Mouse (Mus musculus): ENCODE results near the gene Elk4. TPM values are rescaled to one million over a fixed set of nuclear protein-coding genes. Genes with fewer than 3 reads are reported as not detected.

The Elk4 gene
- total RNA-seq, 2 experiments from 2014 or later = 48.7 to 54.6 TPM

DNA sequence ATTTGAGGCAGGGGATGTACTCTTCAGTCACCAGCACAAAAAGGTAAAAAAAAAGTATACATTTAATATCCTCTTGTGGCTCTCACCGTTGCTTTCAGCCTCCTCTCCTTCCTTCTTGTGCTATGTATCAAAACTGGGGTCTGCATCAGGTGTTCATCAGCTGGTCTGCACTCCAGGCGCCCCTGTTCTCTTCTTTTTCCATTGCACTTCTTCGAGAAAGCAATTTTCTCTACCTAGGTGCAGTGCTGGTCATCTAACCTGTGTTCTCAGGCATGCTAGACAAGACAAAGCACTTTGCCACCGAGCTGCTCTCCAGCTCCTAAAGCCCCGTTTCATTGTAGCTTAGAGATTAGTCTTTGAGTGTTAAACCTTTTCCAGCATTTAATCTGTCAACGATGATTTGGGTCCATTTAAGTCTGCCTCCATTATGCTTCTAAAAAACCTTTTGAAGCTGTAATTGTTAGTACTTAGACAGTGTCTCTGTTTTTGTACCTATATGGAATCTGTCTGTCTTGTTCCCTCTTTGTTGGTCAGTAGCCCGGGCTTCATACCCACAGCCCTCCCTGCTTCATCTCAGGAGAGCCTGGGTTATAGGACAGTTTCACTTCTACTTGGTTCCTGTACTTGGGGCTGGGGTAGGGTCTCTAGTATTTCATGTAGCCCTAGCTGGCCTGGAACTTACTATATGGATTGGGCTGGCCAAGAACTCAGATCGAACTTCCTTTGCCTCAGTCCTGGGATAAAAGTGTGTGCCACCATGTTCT is 1.7 kb downstream of the Elk4 start:
- intact Hi-C loops (cut with DNase I) = loop anchor here (5.0 kb wide), 1 partner anchor 33 kb away; no protein-coding TSS in a partner anchor
- no peak for DNase-seq (ENCODE audit: low spot score in 2 of 2)

DNA sequence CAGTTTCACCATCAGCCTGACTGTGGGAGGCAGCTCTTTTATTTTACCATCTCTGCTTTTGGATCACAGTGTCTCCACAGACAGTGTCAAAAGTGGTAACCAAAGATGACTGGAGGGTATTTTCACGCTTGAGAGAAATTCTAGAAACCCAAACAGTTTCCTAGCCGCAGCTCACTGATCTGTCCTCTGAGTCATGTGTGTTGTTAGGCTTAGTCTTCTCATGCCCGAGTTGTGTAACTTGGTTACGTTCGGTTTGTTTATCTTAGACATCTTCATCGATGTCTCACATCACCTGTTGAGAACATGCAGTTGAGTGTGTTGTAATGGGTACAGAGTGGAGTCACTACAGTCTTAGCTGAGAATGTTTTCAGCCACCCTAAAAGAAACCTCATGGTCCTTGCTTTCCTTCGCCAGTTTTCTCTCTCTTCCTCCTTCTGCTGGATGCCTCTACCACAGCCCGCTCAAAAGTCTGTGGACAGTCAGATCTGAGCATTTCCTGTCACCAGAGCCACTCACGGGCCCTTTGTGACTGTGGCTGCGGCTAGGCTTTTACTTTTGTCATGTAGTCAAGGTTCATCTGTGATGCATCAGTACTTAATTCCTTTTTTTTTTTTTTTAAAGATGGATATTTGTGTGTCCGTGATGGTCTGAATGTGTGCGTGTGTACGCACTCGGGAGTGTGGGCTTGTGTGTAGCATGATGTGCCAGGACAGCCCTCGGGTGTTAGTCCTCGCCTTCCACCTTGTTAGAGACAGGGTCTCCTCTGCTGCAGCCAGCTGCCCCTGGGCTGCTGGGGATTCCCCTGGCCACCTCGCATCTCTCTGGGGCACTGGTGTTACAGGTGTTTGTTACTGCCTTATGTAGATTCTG is 3.5 kb downstream of the Elk4 start:
- no peak for DNase-seq (ENCODE audit: low spot score in 2 of 2)
- intact Hi-C loops (cut with DNase I) = no loop called here

DNA sequence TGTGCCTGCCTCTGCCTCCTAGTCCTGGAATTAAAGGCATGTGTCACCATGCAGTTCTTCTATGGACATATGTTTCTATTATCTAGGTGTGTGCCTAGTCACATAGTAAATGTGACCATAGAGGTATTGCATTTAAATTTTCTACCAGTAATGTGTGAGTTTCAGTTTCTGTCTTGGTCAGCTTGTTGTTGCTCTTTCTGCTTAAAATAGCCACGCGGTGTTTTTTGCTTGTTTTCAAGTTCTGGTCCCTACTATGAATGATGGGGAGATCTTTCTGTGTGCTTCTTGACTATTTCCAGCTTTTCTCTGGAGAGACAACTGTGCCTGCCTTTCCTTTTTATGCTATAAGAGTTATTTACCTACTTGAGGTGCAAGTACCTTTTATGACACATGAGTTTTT is 4.4 kb downstream of the Elk4 start:
- DNase-seq (ENCODE audit: low spot score in 2 of 2) = no peak
- intact Hi-C loops (cut with DNase I) = no loop called here

DNA sequence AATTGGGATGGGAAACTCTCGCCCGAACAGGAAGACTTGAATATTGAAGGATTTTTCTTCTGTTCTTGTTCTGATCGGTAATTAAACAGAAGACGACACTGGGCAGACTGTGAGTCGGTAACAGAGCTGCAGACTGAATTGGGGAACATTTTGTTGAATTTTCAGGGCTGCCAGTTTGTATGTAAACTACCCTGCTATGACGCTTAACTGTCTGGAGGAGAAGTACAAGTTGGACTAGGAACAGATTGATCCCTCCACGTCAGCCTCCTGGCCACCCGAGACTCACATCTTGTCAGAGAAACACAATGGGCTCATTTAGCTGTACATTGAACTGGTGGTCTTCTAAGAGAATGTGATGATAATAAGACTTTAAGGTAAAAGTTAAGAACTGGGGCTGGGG is 5.5 kb downstream of the Elk4 start:
- intact Hi-C loops (cut with DNase I) = no loop called here
- DNase-seq (ENCODE audit: low spot score in 2 of 2) = no peak

DNA sequence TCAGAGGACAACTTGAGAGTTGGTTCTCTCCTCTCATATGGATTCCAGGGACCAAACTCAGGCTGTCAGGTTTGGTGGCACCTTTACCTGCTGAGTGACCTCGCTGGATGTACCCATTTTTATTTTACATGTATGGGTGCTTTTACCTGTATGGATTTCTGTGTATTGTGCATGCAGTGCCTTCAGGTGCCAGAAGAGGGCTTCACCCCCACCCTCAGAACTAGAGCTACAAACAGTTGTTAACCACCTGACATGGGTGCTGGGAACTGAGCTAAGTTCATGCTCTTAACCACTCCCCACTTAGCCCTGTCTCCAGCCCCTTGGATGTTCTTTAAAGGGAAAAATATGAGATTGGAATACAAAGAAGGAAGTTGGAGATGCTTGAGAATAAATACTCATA is 7.4 kb downstream of the Elk4 start:
- intact Hi-C loops (cut with DNase I) = no loop called here
- no peak for DNase-seq (ENCODE audit: low spot score in 2 of 2)

DNA sequence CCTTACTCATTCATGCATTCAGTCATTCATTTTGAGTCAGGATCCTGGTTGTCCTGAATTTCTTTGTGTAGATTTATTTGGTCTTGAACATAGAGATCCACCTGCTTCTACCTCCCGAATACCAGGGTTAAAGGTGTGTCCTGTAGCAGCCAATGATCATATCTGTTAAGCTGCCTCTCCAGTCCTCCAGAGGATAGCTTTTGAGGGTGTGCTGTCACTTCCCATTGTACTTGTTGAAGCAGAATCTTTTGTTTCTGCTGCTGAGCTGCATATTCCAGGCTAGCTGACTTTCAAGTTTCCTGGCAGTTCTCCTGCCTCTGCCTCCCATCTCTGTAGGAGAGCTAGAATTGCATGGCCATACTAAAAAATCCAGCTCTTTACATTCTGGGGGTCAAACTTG is 9.3 kb downstream of the Elk4 start:
- intact Hi-C loops (cut with DNase I) = no loop called here
- DNase-seq (ENCODE audit: low spot score in 2 of 2) = no peak

DNA sequence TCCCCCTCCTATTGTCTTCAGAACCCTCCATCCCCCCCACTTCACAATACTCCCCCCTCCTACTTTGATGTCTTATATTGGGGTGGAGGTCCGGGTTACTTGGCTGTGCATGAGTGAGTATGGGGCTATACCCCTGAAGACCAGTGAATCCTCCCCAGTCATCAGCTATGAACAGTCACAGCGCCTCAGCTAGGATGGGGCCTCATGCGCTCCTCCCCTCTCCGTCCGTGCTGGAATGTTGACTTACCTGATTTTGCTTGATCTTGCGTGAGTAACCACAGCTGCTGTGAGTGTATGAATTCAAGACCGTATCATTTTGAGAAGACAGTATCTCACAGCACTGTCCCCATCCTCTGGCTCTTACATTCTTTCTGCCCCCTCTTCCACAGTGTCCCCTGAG is 12.5 kb downstream of the Elk4 start:
- DNase-seq (ENCODE audit: low spot score in 2 of 2) = no peak
- intact Hi-C loops (cut with DNase I) = no loop called here

DNA sequence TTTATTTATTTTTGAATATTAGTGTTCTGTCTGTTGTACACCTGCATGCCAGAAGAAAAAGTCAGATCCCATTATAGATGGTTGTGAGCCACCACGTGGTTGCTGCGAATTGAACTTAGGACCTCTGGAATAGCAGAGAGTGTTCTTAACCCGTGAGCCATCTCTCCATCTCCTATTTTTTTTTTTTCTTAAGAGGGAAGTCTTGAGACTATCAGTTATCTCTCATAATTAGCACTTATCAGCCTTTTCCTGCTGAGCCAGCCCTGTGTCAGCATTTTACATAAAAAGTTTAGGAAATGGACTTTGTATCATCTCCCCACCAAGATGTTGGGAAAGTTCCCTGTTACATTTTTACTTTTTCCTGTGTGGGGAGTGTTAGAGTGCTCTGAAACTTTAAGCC is 14.7 kb downstream of the Elk4 start:
- intact Hi-C loops (cut with DNase I) = no loop called here
- DNase-seq (ENCODE audit: low spot score in 2 of 2) = no peak

DNA sequence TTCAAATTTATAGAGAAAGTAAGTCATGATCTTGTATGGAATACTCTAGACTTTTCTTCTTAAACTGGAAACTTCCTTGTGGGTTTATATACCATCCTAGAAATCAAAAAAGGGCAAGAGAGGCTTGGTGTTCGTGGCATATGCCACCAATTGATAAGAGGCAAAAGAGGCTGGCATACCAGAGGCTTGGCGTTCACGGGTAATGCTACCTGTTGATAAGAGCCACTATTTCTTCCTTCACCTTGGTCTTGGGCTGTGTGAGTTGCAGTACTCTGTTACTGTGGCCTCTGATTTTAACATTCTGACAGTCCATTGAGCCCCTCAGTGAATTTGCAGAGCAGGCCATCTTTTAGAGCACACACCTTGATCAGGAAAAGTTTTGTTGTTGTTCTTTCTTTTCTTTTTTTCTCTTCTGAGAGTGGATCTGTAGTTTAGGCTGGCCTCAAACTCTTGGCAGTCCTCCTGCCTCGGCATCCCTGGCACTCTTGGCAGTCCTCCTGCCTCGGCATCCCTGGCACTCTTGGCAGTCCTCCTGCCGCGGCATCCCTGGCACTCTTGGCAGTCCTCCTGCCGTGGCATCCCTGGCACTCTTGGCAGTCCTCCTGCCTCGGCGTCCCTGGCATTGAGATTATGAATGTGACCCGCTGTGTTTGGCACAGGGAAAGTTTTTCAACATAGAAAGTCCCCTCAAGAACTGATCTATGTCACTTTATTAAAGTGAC is 19.7 kb downstream of the Elk4 start:
- DNase-seq (ENCODE audit: low spot score in 2 of 2) = no peak
- intact Hi-C loops (cut with DNase I) = no loop called here

DNA sequence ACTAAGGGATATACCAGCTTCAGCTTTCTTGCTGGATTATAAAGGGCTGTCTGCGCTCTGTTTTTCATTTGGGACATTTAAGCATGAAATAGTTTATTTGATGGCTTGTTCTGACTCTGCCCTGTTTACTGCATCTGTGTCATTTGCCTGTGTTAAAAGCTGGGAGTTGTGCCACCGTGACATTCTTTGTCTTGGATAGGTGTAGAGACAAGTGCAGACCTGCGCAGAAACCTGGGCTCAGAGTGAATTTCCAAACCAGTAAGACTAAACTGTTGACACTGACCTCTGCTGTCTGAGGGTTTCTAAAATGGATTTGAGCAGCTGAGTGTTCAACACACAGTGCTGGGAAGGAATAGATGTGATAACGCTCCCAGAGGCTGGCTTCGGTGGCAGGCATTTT is 20.6 kb downstream of the Elk4 start:
- intact Hi-C loops (cut with DNase I) = no loop called here

DNA sequence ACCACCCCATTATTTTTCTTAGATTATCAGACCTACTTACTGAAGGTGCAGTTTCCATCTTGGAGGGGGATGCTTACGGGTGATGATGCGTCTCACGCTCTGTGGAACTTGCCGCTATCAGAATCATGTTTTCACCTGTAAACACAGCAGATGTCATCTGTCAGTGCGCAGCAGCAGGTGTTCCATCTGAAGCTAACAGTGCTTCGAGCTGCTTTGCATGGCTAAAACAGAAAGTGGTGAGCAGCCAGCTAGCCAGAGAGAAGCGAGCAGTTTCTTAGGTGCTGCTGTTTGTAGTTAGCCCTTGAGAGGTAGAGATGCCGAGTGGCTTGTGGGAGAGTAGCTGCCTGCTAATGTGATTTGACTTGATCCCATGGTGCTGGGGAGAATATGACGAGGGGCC is 21.0 kb downstream of the Elk4 start:
- no peak for DNase-seq (ENCODE audit: low spot score in 2 of 2)
- intact Hi-C loops (cut with DNase I) = no loop called here

More for the DNA sequence above, 20.6 kb downstream of the Elk4 start:
- DNase-seq (ENCODE audit: low spot score in 2 of 2) = no peak

DNA sequence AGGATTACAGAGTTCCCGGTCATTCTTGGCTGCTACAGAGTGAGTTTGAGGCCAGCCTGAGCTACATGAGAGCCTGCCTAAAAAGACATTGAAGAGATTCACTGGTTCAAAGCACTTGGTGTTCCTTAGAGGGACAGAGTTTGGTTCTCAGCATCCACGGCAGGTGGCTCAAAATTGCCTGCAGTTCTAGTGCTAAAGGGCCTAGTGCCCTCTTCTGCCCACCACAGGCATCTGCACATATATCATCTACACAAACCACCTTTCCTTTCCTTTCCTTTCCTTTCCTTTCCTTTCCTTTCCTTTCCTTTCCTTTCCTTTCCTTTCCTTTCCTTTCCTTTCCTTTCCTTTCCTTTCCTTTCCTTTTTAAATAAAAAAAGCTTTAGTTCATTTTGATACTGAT is 23.2 kb downstream of the Elk4 start:
- intact Hi-C loops (cut with DNase I) = no loop called here
- DNase-seq (ENCODE audit: low spot score in 2 of 2) = no peak

DNA sequence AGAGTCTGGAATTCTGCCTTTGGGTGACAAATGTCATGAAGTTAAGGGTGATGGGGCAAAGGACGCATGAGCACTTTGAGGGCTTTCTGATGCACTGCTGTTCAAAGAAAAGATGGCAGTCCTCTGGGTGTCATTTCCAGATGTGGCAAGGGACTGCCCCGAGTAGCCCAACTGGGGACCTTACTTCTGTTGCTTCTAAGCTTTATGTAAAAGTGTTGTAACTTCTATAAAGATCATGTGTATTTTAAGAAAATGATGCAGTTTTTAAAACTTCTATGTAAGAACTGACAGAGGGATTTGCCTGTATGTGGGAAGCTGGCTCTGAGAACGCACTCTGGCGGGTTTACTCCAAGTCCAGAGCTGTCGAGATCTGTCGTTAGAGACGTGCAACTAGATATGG is 24.8 kb downstream of the Elk4 start:
- intact Hi-C loops (cut with DNase I) = no loop called here
- no peak for DNase-seq (ENCODE audit: low spot score in 2 of 2)

DNA sequence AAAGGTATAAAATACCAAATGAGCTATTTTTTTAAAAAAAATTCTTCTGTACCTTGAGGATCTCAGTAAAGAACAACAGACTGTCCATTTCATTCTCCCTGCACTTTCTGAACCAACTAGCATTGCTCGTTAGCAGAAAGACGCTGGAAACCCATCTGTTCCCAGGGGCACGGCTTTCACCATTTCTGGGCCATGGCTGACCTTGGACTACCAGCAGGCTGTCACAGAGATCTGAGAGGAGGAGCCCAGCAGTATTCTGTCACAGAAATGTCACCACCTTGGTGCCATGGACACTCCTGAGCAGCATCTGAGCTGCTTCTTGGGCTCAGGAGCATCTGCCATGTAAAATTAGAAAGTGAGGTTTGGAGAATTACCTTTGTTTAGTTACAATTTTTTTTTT is 30.3 kb downstream of the Elk4 start:
- no peak for DNase-seq (ENCODE audit: low spot score in 2 of 2)
- intact Hi-C loops (cut with DNase I) = no loop called here

DNA sequence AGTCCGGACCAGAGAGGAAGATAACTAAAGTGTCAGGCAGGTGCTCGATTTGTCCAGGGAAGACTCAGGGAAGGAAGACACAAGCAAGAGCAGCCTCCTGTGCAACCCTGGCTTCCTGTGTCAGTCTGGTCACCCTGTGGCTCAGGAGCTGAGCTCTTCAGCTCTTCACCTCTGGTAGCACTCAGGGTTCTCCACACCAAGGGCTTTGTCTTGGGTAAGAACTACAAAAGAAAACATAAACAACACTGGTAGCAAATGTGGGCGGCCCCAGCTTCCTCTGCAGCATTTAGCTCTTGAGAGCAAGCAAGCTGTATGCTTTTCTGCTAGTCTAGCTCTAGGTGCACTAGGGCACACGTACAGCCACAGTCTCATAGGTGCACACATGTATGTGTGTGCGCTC is 31.3 kb downstream of the Elk4 start:
- intact Hi-C loops (cut with DNase I) = no loop called here
- DNase-seq (ENCODE audit: low spot score in 2 of 2) = no peak

DNA sequence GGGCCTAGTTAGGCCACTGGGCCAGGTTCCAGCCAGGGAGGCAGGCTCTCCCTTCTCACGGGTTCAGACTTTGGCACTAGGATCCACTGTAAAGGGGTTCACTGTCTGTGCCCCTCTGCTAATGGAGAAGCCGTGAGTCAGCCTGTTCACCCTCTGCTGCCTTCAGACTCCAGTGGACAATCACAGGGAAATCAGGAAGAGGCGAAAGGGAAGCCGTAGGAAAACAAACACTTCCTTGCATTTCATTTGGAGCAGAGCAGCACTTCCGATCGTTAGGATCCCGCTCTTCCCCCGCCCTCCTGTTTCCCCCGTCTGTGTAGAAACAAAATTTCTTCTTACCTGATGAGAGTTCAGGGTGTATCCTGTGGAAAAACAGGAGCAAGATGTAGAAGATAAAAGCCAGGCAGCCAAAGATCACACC is 32.8 kb downstream of the Elk4 start:
- intact Hi-C loops (cut with DNase I) = loop anchor here (5.0 kb wide), 1 partner anchor 33 kb away; the partner anchor contains the start of gene Elk4
- no peak for DNase-seq (ENCODE audit: low spot score in 2 of 2)

DNA sequence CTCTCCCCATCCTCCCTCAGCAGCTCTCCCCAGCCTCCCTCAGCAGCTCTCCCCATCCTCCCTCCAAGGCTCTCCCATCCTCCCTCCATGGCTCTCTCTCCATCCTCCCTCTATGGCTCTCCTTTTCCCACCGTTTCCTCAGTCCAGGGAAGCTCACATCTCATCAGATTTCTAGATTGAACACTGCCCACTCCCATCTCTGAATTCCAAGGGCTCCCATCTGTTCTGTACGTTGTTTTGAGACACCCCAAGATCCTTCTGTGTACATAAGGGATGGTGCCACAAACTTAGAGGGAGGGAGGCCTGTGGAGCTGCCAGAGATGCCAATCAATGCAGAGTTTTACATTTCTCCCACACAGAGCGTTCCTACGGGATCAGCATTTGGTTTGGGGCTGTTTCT is 36.4 kb downstream of the Elk4 start:
- intact Hi-C loops (cut with DNase I) = loop anchor here (5.0 kb wide), 1 partner anchor 36 kb away; the partner anchor contains the start of gene Elk4
- DNase-seq (ENCODE audit: low spot score in 2 of 2) = peak; percentile 40 to 59

DNA sequence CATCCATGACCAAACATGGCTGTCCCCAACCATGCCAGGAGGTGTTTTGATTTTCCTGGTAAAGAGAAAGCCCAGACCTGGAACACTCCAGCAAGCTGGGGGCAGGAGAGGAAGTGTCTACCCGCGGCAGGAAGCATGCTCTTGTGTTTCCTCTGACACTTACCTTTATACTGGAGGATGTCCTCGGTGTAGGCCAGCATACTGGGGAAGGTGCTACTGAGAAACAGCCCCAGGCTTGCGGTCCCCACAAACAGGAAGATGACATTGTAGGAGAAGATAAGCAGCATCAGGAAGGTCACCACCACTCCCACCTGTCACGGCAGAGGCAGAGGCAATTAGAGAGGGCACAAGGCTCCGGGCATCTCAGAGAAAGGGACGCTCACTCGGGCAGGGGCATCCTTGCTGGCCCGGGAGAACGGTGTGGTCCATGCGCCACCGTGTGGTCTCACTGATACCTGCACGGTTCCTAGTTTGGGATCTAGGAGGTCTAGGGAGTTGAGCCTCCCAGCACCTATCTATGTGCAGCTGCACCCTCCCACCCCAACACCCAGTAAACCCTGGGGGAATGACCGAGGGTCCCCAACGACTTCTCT is 38.8 kb downstream of the Elk4 start:
- intact Hi-C loops (cut with DNase I) = loop anchor here (5.0 kb wide), 2 partner anchors 49 to 71 kb away; no protein-coding TSS in a partner anchor
- DNase-seq (ENCODE audit: low spot score in 2 of 2) = peak; percentile 57 to 61

DNA sequence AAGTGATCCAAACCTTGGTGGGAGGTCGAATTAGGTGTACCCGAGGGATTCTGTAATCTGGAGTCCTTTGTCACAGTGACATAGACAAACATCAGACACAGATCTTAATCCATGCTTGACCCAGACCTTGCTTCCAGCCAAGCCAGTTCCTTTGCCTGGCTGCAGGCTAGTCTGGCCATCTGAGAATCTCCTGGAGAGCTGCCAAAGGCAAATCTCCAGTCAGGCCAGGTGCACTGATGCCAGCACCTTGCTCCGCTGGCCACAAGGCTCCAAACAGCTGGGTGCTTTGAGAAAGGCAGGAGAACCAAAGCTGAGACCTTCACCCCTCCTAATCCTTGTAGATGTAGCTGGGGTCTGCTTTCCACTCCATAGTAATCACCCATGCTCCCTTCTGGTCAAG is 44.3 kb downstream of the Elk4 start:
- intact Hi-C loops (cut with DNase I) = no loop called here
- DNase-seq (ENCODE audit: low spot score in 2 of 2) = no peak

DNA sequence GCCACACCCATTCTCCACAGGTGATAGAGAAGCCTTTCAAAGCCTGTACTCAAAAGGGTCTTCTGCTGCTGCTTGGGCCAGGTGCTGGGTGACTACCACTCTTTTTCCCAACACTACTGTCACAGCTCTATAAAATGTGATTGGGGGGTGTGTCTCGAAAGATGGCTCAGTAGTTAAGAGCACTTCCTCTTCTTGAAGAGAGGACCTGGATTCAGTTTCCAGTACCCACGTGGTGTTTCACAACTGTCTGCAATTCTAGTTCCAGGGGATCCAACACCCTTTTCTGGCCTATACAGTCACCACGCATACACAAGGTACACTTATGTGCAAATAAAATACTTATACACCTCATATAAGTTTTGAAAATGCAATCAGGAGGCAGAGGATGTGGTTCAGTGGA is 47.0 kb downstream of the Elk4 start:
- intact Hi-C loops (cut with DNase I) = no loop called here
- no peak for DNase-seq (ENCODE audit: low spot score in 2 of 2)
